Mouse (Mus musculus) heart, embryonic 10.5 days (tissue): Measurements from ENCODE around the gene Coch. TPM values are rescaled to one million over a fixed set of nuclear protein-coding genes. Genes with fewer than 3 reads are reported as not detected.
"Not testable (repeated sequence)": the region's sequence is repeated elsewhere in the genome, so short reads cannot be mapped to it uniquely, and the experiment has no call there.

Source experiments
- DNase-seq: peaks from one replicate; pipeline ENCODE4 v3.0.0-alpha.2; 2017; ENCODE audit warnings: low spot score
- H3K27ac ChIP-seq: fragments of 300-500 bp; sonication (generic); 2 replicates; pipeline ENCODE4 v1.5.1; 2016; ENCODE audit warnings: mild to moderate bottlenecking
- H3K27me3 ChIP-seq: fragments of 300-500 bp; sonication (generic); 2 replicates; pipeline ENCODE4 v1.6.1; 2016; ENCODE audit warnings: mild to moderate bottlenecking; ENCODE audit not compliant: poor library complexity, insufficient read depth, severe bottlenecking
- H3K36me3 ChIP-seq: fragments of 300-500 bp; sonication (generic); 2 replicates; pipeline ENCODE4 v1.6.1; 2016; ENCODE audit warnings: mild to moderate bottlenecking, moderate library complexity
- H3K4me1 ChIP-seq: fragments of 300-500 bp; sonication (generic); 2 replicates; pipeline ENCODE4 v1.6.1; 2016; ENCODE audit warnings: mild to moderate bottlenecking
- H3K4me3 ChIP-seq: fragments of 300-500 bp; sonication (generic); 2 replicates; pipeline ENCODE4 v1.5.1; 2016; ENCODE audit warnings: mild to moderate bottlenecking, moderate library complexity
- H3K9me3 ChIP-seq: fragments of 300-500 bp; sonication (generic); 2 replicates; pipeline ENCODE4 v1.6.1; 2016; ENCODE audit warnings: mild to moderate bottlenecking, moderate library complexity
- WGBS: fragments of 180-500 bp; shearing (Covaris S2); methylation state at CpG from one replicate; pipeline ENCODE4 v1.1.7; 2016; 5-methylcytosine and 5-hydroxymethylcytosine counted together
- polyA plus RNA-seq: library from polyadenylated mRNA; unstranded; fragments of >200 nt; fragmentation: Nextera tagmentation; extraction: Ambion mirVana; gene quantifications from 2 replicates; pipeline ENCODE4 v1.2.1, GENCODE M21; 2016

The Coch gene
- polyA plus RNA-seq, 1 experiment from 2014 or later, result 2.8 TPM

DNA sequence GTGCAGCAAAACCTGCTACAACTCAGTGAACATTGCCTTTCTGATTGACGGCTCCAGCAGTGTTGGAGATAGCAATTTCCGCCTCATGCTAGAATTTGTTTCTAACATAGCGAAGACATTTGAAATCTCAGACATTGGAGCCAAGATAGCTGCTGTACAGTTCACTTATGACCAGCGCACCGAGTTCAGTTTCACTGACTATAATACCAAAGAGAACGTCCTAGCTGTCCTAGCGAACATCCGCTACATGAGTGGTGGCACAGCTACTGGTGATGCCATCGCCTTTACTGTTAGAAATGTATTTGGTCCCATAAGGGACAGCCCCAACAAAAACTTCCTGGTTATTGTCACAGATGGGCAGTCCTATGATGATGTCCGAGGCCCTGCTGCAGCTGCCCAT, 10.2 kb downstream of the Coch start:
- Histone ChIP-seq H3K4me1 (no peaks in the 10 kb centered on the region), H3K36me3 (peaks cover 28% of the 10 kb centered on the region), H3K9me3 (no peaks in the 10 kb centered on the region), H3K4me3 (no peak overlapping the region), H3K27me3 (no peaks in the 10 kb centered on the region), H3K27ac (no peak overlapping the region)
- 91% methylated on average over 10 of the region's 10 CpGs for WGBS
- no peak for DNase-seq

GRCm38 (mm10) chr12:51606138-51606537, 13.0 kb downstream of the Coch start:
- H3K9me3 ChIP-seq, result no peaks in the 10 kb centered on the region
- H3K4me1 ChIP-seq, result no peaks in the 10 kb centered on the region
- H3K4me3 ChIP-seq, result no peak overlapping the region
- 86% methylated on average over 4 of the region's 4 CpGs for WGBS
- DNase-seq, result no peak
- H3K27ac ChIP-seq, result no peak overlapping the region
- no peaks in the 10 kb centered on the region for H3K27me3 ChIP-seq
- peaks cover 48% of the 10 kb centered on the region for H3K36me3 ChIP-seq

GRCm38 (mm10) chr12:51612361-51612760, 19.2 kb downstream of the Coch start:
- Histone ChIP-seq H3K4me3 (no peak overlapping the region), H3K27ac (no peak overlapping the region), H3K36me3 (peaks cover 77% of the 10 kb centered on the region), H3K27me3 (no peaks in the 10 kb centered on the region), H3K9me3 (no peaks in the 10 kb centered on the region), H3K4me1 (no peaks in the 10 kb centered on the region)
- WGBS, result 85% methylated on average over 5 of the region's 5 CpGs
- DNase-seq, result no peak

- H3K4me1 ChIP-seq, result no peaks in the 10 kb centered on the region
- no peaks in the 10 kb centered on the region for H3K27me3 ChIP-seq
- peaks cover 58% of the 10 kb centered on the region for H3K36me3 ChIP-seq
- H3K9me3 ChIP-seq, result no peaks in the 10 kb centered on the region
- no peak overlapping the region for H3K4me3 ChIP-seq
- H3K27ac ChIP-seq, result no peak overlapping the region
- DNase-seq, result no peak
Measured at GRCm38 (mm10) chr12:51620572-51620971, 27.4 kb downstream of the Coch start.

GRCm38 (mm10) chr12:51621161-51621560, 28.0 kb downstream of the Coch start:
- Histone ChIP-seq H3K27me3 (no peaks in the 10 kb centered on the region), H3K4me3 (no peak overlapping the region), H3K9me3 (no peaks in the 10 kb centered on the region), H3K27ac (no peak overlapping the region), H3K4me1 (no peaks in the 10 kb centered on the region), H3K36me3 (peaks cover 60% of the 10 kb centered on the region)
- no peak for DNase-seq
- WGBS, result 76% methylated on average over 5 of the region's 5 CpGs

GRCm38 (mm10) chr12:51622670-51623365, 29.7 kb downstream of the Coch start:
- Histone ChIP-seq H3K9me3 (no peaks in the 10 kb centered on the region), H3K36me3 (peaks cover 59% of the 10 kb centered on the region), H3K4me3 (no peak overlapping the region), H3K27ac (no peak overlapping the region), H3K27me3 (no peaks in the 10 kb centered on the region), H3K4me1 (no peaks in the 10 kb centered on the region)
- 87% methylated on average over 5 of the region's 5 CpGs for WGBS
- DNase-seq, result no peak

DNA sequence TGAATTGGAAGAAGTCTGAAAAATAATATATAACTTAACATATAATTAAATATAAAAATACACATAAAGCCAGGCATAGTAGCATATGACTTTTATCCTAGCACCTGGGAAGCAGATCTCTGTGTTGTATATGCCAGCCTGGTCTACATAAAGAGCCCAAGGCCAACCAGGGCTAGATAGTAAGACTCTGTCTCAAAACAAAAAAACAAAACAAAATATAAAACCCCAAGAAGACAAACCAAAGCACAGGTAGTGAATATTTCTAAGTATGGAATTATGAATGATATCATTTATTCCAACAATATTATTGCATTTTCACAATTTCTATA, 30.2 kb downstream of the Coch start:
- peaks cover 55% of the 10 kb centered on the region for H3K36me3 ChIP-seq
- DNase-seq, result no peak
- H3K27ac ChIP-seq, result no peak overlapping the region
- no peaks in the 10 kb centered on the region for H3K27me3 ChIP-seq
- H3K9me3 ChIP-seq, result no peaks in the 10 kb centered on the region
- H3K4me3 ChIP-seq, result no peak overlapping the region
- no peaks in the 10 kb centered on the region for H3K4me1 ChIP-seq

DNA sequence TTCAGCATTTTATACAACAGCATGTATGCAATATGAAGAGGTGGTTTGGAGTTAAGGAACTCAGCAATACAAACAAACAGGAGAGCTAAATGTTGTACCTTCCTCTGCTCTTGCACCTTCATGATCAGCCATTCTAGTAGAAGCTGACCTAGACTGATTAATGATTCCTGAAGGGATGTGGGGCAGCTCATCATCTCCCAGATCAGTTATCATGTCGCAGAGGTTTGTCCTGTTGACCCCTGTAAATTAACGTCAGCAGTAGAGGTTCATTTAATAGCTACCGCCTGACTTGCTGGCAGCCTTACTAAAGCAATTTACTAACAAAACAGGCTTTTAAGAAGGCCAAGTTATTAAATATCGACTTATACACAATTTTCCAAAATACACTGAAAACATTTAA, 40.3 kb downstream of the Coch start:
- Histone ChIP-seq H3K27ac (no peak overlapping the region), H3K4me3 (no peak overlapping the region), H3K27me3 (no peaks in the 10 kb centered on the region), H3K36me3 (peaks cover 4% of the 10 kb centered on the region; the same call in 1 of the 2 replicates), H3K4me1 (no peaks in the 10 kb centered on the region), H3K9me3 (no peaks in the 10 kb centered on the region)
- DNase-seq, result no peak
- WGBS, result 82% methylated on average over 4 of the region's 4 CpGs

- WGBS, result 74% methylated on average over 2 of the region's 2 CpGs
- H3K27ac ChIP-seq, result no peak overlapping the region
- no peaks in the 10 kb centered on the region for H3K27me3 ChIP-seq
- peaks cover 10% of the 10 kb centered on the region; the same call in 1 of the 2 replicates for H3K36me3 ChIP-seq
- no peaks in the 10 kb centered on the region for H3K9me3 ChIP-seq
- DNase-seq, result no peak
- no peak overlapping the region for H3K4me3 ChIP-seq
- no peaks in the 10 kb centered on the region for H3K4me1 ChIP-seq
Measured at GRCm38 (mm10) chr12:51636260-51636659, 43.1 kb downstream of the Coch start.

DNA sequence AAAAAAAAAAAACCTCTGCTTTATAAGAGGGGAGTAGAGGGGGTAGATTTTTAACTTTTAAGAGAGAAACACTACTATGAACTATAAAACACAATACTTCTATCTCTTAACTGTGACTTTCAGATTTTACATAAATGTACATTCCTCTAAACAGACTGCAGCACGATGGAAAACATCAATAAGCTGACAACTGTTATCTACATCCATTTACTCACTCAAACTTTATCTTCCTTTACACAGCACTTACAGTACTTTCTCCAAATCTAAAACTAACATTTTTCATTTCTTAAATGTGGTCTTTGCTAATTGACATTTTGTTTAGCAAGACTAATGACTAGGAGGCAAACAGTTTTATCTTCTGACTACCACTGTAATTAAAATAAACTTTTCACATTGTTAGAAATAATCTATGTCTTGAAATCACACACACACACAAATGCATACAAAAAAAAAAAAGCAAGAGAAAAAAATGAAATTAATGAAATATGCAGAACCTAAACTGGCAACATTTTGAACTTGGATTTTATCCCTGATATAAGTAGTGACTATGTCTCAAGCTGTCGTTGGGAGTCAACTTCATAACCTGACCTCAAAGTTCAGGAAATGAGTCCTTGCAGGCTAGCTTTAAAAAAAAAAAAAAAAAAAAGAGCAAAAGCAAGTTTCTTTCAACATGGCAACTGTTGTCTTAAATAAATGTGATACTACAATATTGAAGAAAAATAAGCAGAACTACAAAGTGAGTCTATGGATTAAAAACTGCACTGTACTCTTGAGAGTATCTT, 43.7 kb downstream of the Coch start:
- Histone ChIP-seq H3K4me1 (peaks cover 5% of the 10 kb centered on the region; the same call in 1 of the 2 replicates), H3K9me3 (no peaks in the 10 kb centered on the region), H3K4me3 (no peak overlapping the region), H3K27me3 (no peaks in the 10 kb centered on the region), H3K27ac (no peak overlapping the region), H3K36me3 (peaks cover 11% of the 10 kb centered on the region)
- WGBS, result 28% methylated on average over 2 of the region's 2 CpGs
- DNase-seq, result no peak

DNA sequence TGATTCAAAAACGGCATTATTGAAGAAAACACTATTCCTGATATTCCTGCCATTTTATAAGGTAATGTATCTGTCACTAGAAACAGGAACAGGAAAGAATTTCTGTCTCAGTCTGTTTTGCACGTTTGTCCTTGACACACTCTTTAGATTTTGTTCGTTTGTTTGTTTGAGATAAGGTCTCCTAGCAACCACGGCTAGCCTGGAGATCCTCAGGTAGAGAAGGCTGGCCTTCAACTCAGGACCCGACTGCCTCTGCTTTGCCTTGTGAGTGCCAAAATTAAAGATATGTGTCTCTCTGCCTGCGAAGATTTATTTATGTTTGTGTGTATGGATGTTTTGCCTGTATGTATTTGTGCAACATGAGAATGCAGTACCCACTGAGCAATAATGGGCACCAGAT, 48.7 kb downstream of the Coch start:
- 21% methylated on average over 6 of the region's 6 CpGs for WGBS
- Histone ChIP-seq H3K4me3 (no peak overlapping the region), H3K27me3 (no peaks in the 10 kb centered on the region), H3K27ac (0 out of 2 replicates have a peak overlapping the region, but pooled peaks have one; percentile 22), H3K9me3 (no peaks in the 10 kb centered on the region), H3K4me1 (peaks cover 8% of the 10 kb centered on the region; the same call in 1 of the 2 replicates), H3K36me3 (peaks cover 23% of the 10 kb centered on the region)
- no peak for DNase-seq

DNA sequence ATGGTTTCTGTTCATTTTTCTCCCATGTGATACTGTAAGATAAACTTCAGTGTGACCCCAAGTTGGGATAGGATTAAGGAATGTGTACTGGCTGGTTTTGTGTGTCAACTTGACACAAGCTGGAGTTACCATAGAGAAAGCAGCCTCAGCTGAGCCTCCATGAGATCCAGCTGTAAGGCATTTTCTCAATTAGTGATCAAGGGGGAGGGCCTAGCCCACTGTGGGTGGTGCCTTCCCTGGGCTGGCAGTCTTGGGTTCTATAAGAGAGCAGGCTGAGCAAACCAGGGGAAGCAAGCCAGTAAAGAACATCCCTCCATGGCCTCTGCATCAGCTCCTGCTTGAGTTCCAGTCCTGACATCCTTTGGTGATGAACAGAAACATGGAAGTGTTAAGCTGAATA, 56.3 kb downstream of the Coch start:
- not testable (repeated sequence) for H3K4me1 ChIP-seq, H3K27ac ChIP-seq, H3K9me3 ChIP-seq, H3K4me3 ChIP-seq, DNase-seq, H3K27me3 ChIP-seq
- H3K36me3 ChIP-seq, result peaks cover 52% of the 10 kb centered on the region
